Comparison of ENCODE assay signal across 8 mouse cellular contexts in the genomic region with DNA sequence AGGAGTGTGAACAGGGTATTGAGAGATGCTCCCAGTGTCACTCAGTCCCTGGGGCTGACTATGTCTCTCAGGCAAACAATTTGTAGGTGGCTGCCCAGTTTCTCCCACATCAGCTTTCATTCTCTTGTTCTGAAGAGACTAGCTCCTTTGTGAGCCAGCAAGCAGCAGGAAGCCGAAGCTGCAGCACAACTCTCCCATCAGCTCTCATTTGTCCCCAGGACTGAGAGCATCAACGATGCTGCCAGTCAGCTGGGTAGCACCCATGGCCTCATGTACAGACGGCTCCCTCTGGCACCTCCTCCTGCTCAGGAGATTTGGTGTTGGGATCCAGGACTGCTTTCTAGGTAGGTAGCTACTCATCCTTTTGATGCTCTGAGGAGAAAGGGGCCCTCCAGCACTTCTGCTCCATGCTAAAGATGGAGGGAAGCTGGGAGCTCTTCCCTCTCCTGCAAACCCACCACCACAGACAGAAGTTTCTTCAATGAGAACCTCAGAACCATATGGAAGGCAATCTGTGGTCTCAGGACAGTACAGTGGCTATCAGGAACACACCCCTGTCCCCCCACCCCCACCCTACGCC. TPM values are rescaled to one million over a fixed set of nuclear protein-coding genes. Genes with fewer than 3 reads are reported as not detected.
DNase-seq lines count a peak whose midpoint lies in the region; ATAC-seq and TF ChIP-seq lines count a peak whose summit lies in the region.

No protein-coding gene starts in this region.

- H3K4me3 ChIP-seq in heart, embryonic 15.5 days = peak overlapping the region; percentile 85
- H3K4me3 ChIP-seq in C2C12 (ENCODE audit: insufficient read depth, poor library complexity, severe bottlenecking) = peak overlapping the region; percentile 44
- peak overlapping the region; percentile 55 for H3K4me3 ChIP-seq in neural tube, embryonic 13.5 days

- peaks cover 11% of the 10 kb centered on the region for H3K79me2 ChIP-seq in C2C12 (ENCODE audit: control insufficient read depth, insufficient read depth)

- TF ChIP-seq CTCF in C2C12 (IDR thresholded peaks at IDR 0.05; ENCODE audit: control insufficient read depth, insufficient read depth, insufficient read length) = no peak

- ATAC-seq in heart, embryonic 15.5 days (replicated peaks; ENCODE audit: insufficient number of reproducible peaks, insufficient read depth, low FRiP score, low read depth) = no peak
- no peak for ATAC-seq in neural tube, embryonic 13.5 days (ENCODE audit: low read depth)

- no peaks in the 10 kb centered on the region for H3K9me3 ChIP-seq in heart, embryonic 15.5 days (replicated peaks)
- no peaks in the 10 kb centered on the region for H3K9me3 ChIP-seq in neural tube, embryonic 13.5 days

- H3K36me3 ChIP-seq in heart, embryonic 15.5 days = peaks cover 18% of the 10 kb centered on the region
- peaks cover 16% of the 10 kb centered on the region for H3K36me3 ChIP-seq in C2C12 (ENCODE audit: control insufficient read depth, insufficient read depth)
- H3K36me3 ChIP-seq in neural tube, embryonic 13.5 days = peaks cover 40% of the 10 kb centered on the region

- H3K4me2 ChIP-seq in heart, embryonic 15.5 days = peak overlapping the region; percentile 88
- peak overlapping the region; percentile 98 for H3K4me2 ChIP-seq in neural tube, embryonic 13.5 days

- no peaks in the 10 kb centered on the region for H3K27me3 ChIP-seq in heart, embryonic 15.5 days
- H3K27me3 ChIP-seq in C2C12 (ENCODE audit: control insufficient read depth, insufficient read depth, insufficient read length) = no peaks in the 10 kb centered on the region
- H3K27me3 ChIP-seq in neural tube, embryonic 13.5 days = peaks cover 21% of the 10 kb centered on the region

- H3K4me1 ChIP-seq in heart, embryonic 15.5 days (replicated peaks) = peaks cover 23% of the 10 kb centered on the region
- peaks cover 37% of the 10 kb centered on the region for H3K4me1 ChIP-seq in neural tube, embryonic 13.5 days (replicated peaks)

- H3K79me3 ChIP-seq in C2C12 (ENCODE audit: low read depth) = peaks cover 2% of the 10 kb centered on the region

- peak overlapping the region; percentile 87 for H3K27ac ChIP-seq in heart, embryonic 15.5 days
- peak overlapping the region; percentile 54; the same call in 1 of the 2 replicates for H3K27ac ChIP-seq in neural tube, embryonic 13.5 days (replicated peaks)

- 42% methylated on average over 4 of the region's 4 CpGs for WGBS in heart, embryonic 15.5 days
- WGBS in neural tube, embryonic 13.5 days = 34% methylated on average over 4 of the region's 4 CpGs

- no peak overlapping the region for H3ac ChIP-seq in C2C12 (ENCODE audit: control insufficient read depth, insufficient read length, low read depth)

- DNase-seq in heart, adult 11 months = no peak
- DNase-seq in cerebellum, adult 9-10 months = peak; percentile 68
- peak; percentile 49 for DNase-seq in induced T-regulatory cell, adult 2 months (ENCODE audit: low read depth)
- DNase-seq in natural killer cell, adult 2 months (ENCODE audit: low spot score in 2 of 2) = no peak
- DNase-seq in spleen, postnatal 36 days (ENCODE audit: low spot score in 2 of 2) = no peak

- H3K9ac ChIP-seq in heart, embryonic 15.5 days = peak overlapping the region; percentile 86
- peak overlapping the region; percentile 77 for H3K9ac ChIP-seq in neural tube, embryonic 13.5 days

TF ChIP-seq in C2C12, 6 proteins besides CTCF, POLR2A, EP300 and RAD21:
- TF ChIP-seq MYOD1 (IDR thresholded peaks at IDR 0.05; ENCODE audit: control insufficient read depth, insufficient read length, low read depth) (no peak), MAX (IDR thresholded peaks at IDR 0.05) (no peak), FOSL1 (IDR thresholded peaks at IDR 0.05; ENCODE audit: insufficient read depth, low read length, poor library complexity, severe bottlenecking) (no peak), USF1 (IDR thresholded peaks at IDR 0.05; ENCODE audit: low read depth) (no peak), CEBPB (IDR thresholded peaks at IDR 0.05; ENCODE audit: low read depth) (no peak), MYOG (IDR thresholded peaks at IDR 0.05; ENCODE audit: control insufficient read depth, extremely low read depth, insufficient read length) (no peak)

RNA-seq across cellular contexts. Expression of a gene that starts 22.7 kb away (rescaled TPM):
- polyA plus RNA-seq in heart, embryonic 15.5 days (2015; fragmentation: Nextera tagmentation; extraction: Ambion mirVana) = 11.0 and 15.7 TPM in 2 replicates
- polyA plus RNA-seq in C2C12 (2012; fragmentation: generic; extraction: Trizol) = 0.04 TPM
- polyA plus RNA-seq in neural tube, embryonic 13.5 days (2015; fragmentation: Nextera tagmentation; extraction: Ambion mirVana) = 7.1 TPM in 2 replicates

Comparison
In these comparisons a context has a peak if more than half of its experiments do, and no peak if none do; other contexts are left out.
1. DNase-seq: peak in cerebellum, adult 9-10 months (single experiment) and induced T-regulatory cell, adult 2 months (single experiment); none in heart, adult 11 months (single experiment), natural killer cell, adult 2 months (0 of 2) and spleen, postnatal 36 days (0 of 2).
2. Peak in every context shown above with its lines, with median percentiles within 50 percentile points of each other: H3K4me3 ChIP-seq.